23 mouse cellular contexts compared by ENCODE assay signal in genomic region chr2:154581421-154581820, GRCm38 (mm10). TPM values are rescaled to one million over a fixed set of nuclear protein-coding genes. Genes with fewer than 3 reads are reported as not detected.
DNase-seq lines count a peak whose midpoint lies in the region; ATAC-seq and TF ChIP-seq lines count a peak whose summit lies in the region.
"Had no signal": no experiment of that assay in that cellular context is flagged by ENCODE, and none has a peak within 500 bp of the region (broad histone marks: within the 10 kb centered on the region; RNA-seq: fewer than 3 reads in every experiment).

No protein-coding gene starts in this region.

- no peaks in the 10 kb centered on the region for H3K27me3 ChIP-seq in forebrain, postnatal 0 days (ENCODE audit: insufficient read depth, low read length)
- no peaks in the 10 kb centered on the region for H3K27me3 ChIP-seq in forebrain, embryonic 13.5 days
- no peaks in the 10 kb centered on the region for H3K27me3 ChIP-seq in midbrain, postnatal 0 days (ENCODE audit: insufficient read depth, low read length)
- no peaks in the 10 kb centered on the region for H3K27me3 ChIP-seq in midbrain, embryonic 13.5 days
- no peaks in the 10 kb centered on the region for H3K27me3 ChIP-seq in stomach, postnatal 0 days (ENCODE audit: control insufficient read depth, insufficient read depth, low read length)
- H3K27me3 ChIP-seq: embryonic facial prominence, embryonic 12.5 days; hindbrain, embryonic 12.5 days; liver, embryonic 15.5 days; midbrain, embryonic 12.5 days; neural tube, embryonic 15.5 days had no signal

- H3K4me3 ChIP-seq in forebrain, postnatal 0 days (ENCODE audit: low read depth, low read length), result no peak overlapping the region
- H3K4me3 ChIP-seq in forebrain, embryonic 13.5 days, result no peak overlapping the region
- H3K4me3 ChIP-seq in layer of hippocampus, adult 2 months, result no peak overlapping the region
- no peak overlapping the region for H3K4me3 ChIP-seq in midbrain, postnatal 0 days (ENCODE audit: low read depth, low read length)
- no peak overlapping the region for H3K4me3 ChIP-seq in midbrain, embryonic 13.5 days (replicated peaks)
- no peak overlapping the region for H3K4me3 ChIP-seq in stomach, postnatal 0 days (ENCODE audit: low read depth, low read length)
- H3K4me3 ChIP-seq: embryonic facial prominence, embryonic 12.5 days; hindbrain, embryonic 12.5 days; liver, embryonic 15.5 days; midbrain, embryonic 12.5 days; myocyte; neural tube, embryonic 15.5 days had no signal

- H3K27ac ChIP-seq in forebrain, postnatal 0 days (ENCODE audit: low read depth, low read length), result no peak overlapping the region
- no peak overlapping the region for H3K27ac ChIP-seq in forebrain, embryonic 13.5 days
- H3K27ac ChIP-seq in layer of hippocampus, adult 2 months, result no peak overlapping the region
- no peak overlapping the region for H3K27ac ChIP-seq in midbrain, postnatal 0 days (ENCODE audit: low read depth, low read length)
- H3K27ac ChIP-seq in midbrain, embryonic 13.5 days, result no peak overlapping the region
- no peak overlapping the region; the same call in 1 of the 2 replicates for H3K27ac ChIP-seq in stomach, postnatal 0 days (replicated peaks)
- H3K27ac ChIP-seq: embryonic facial prominence, embryonic 12.5 days; hindbrain, embryonic 12.5 days; liver, embryonic 15.5 days; midbrain, embryonic 12.5 days; neural tube, embryonic 15.5 days had no signal

- 97% methylated on average over 1 of the region's 1 CpGs for WGBS in forebrain, postnatal 0 days
- WGBS in forebrain, embryonic 13.5 days, result 91% methylated on average over 1 of the region's 1 CpGs
- 89% methylated on average over 1 of the region's 1 CpGs for WGBS in midbrain, postnatal 0 days
- WGBS in midbrain, embryonic 13.5 days, result 100% methylated on average over 1 of the region's 1 CpGs
- 79% methylated on average over 1 of the region's 1 CpGs for WGBS in stomach, postnatal 0 days

- no peak overlapping the region for H3K9ac ChIP-seq in forebrain, postnatal 0 days
- H3K9ac ChIP-seq in forebrain, embryonic 13.5 days, result no peak overlapping the region
- H3K9ac ChIP-seq in midbrain, postnatal 0 days (replicated peaks; ENCODE audit: low read length, poor library complexity, severe bottlenecking), result no peak overlapping the region
- no peak overlapping the region for H3K9ac ChIP-seq in midbrain, embryonic 13.5 days (replicated peaks)
- no peak overlapping the region for H3K9ac ChIP-seq in stomach, postnatal 0 days (ENCODE audit: low read length)
- H3K9ac ChIP-seq: embryonic facial prominence, embryonic 12.5 days; hindbrain, embryonic 12.5 days; liver, embryonic 15.5 days; midbrain, embryonic 12.5 days; neural tube, embryonic 15.5 days had no signal

- peaks cover 16% of the 10 kb centered on the region for H3K4me1 ChIP-seq in forebrain, postnatal 0 days (ENCODE audit: insufficient read depth)
- H3K4me1 ChIP-seq in forebrain, embryonic 13.5 days, result peaks cover 42% of the 10 kb centered on the region
- peaks cover 4% of the 10 kb centered on the region; the same call in 1 of the 2 replicates for H3K4me1 ChIP-seq in midbrain, postnatal 0 days (ENCODE audit: insufficient read depth, low read length)
- H3K4me1 ChIP-seq in midbrain, embryonic 13.5 days (replicated peaks), result peaks cover 44% of the 10 kb centered on the region
- no peaks in the 10 kb centered on the region for H3K4me1 ChIP-seq in stomach, postnatal 0 days (replicated peaks; ENCODE audit: control insufficient read depth, insufficient read depth)

- 0 out of 2 replicates have a peak, but pooled peaks have one; percentile 12 for TF ChIP-seq CTCF in forebrain, postnatal 0 days (IDR thresholded peaks at IDR 0.05; ENCODE audit: low read depth)
- peak; percentile 39 for TF ChIP-seq CTCF in layer of hippocampus, adult 2 months (conservative IDR thresholded peaks at IDR 0.05)
- TF ChIP-seq CTCF in midbrain, postnatal 0 days (IDR thresholded peaks at IDR 0.05), result peak; percentile 36
- peak; percentile 44 for TF ChIP-seq CTCF in stomach, postnatal 0 days (IDR thresholded peaks at IDR 0.05; ENCODE audit: low read depth)

- no peaks in the 10 kb centered on the region for H3K36me3 ChIP-seq in forebrain, postnatal 0 days (ENCODE audit: insufficient read depth)
- no peaks in the 10 kb centered on the region for H3K36me3 ChIP-seq in forebrain, embryonic 13.5 days (ENCODE audit: poor library complexity, severe bottlenecking)
- H3K36me3 ChIP-seq in midbrain, postnatal 0 days (ENCODE audit: insufficient read depth, low read length), result no peaks in the 10 kb centered on the region
- no peaks in the 10 kb centered on the region for H3K36me3 ChIP-seq in midbrain, embryonic 13.5 days
- no peaks in the 10 kb centered on the region for H3K36me3 ChIP-seq in stomach, postnatal 0 days (ENCODE audit: control insufficient read depth, insufficient read depth, low read length)
- H3K36me3 ChIP-seq: embryonic facial prominence, embryonic 12.5 days; hindbrain, embryonic 12.5 days had no signal

- no peaks in the 10 kb centered on the region for H3K9me3 ChIP-seq in forebrain, postnatal 0 days (ENCODE audit: low read length)
- H3K9me3 ChIP-seq in forebrain, embryonic 13.5 days (replicated peaks), result no peaks in the 10 kb centered on the region
- H3K9me3 ChIP-seq in midbrain, postnatal 0 days (ENCODE audit: low read length), result no peaks in the 10 kb centered on the region
- H3K9me3 ChIP-seq in midbrain, embryonic 13.5 days, result no peaks in the 10 kb centered on the region
- H3K9me3 ChIP-seq in stomach, postnatal 0 days (ENCODE audit: control insufficient read depth, low read length), result no peaks in the 10 kb centered on the region
- H3K9me3 ChIP-seq: embryonic facial prominence, embryonic 12.5 days; G1E; hindbrain, embryonic 12.5 days; liver, embryonic 15.5 days; neural tube, embryonic 15.5 days had no signal

- DNase-seq in forebrain, postnatal 0 days, result no peak
- no peak for DNase-seq in layer of hippocampus, adult 2 months (ENCODE audit: low spot score in 2 of 2)
- no peak for DNase-seq in layer of hippocampus, adult 18-20 months (ENCODE audit: low spot score in 2 of 2)
- no peak for DNase-seq in midbrain, postnatal 0 days (ENCODE audit: low spot score)
- no peak for DNase-seq in stomach, postnatal 0 days (ENCODE audit: low spot score)
- no peak for DNase-seq in spleen, adult 18-20 months
- DNase-seq: adrenal gland, adult 8-10 months; cerebellum, adult 8-10 months; heart, adult 18-20 months; kidney, adult 18-20 months; kidney, postnatal 4 days; left cerebral cortex, postnatal 4 days had no signal

- TF ChIP-seq EP300 in stomach, postnatal 0 days (optimal IDR thresholded peaks at IDR 0.05), result no peak

- ATAC-seq in forebrain, postnatal 0 days, result no peak
- no peak for ATAC-seq in forebrain, embryonic 13.5 days
- ATAC-seq in midbrain, postnatal 0 days (ENCODE audit: low FRiP score), result no peak
- no peak for ATAC-seq in midbrain, embryonic 13.5 days
- no peak for ATAC-seq in stomach, postnatal 0 days (ENCODE audit: low FRiP score, low TSS enrichment)

- no peak overlapping the region for H3K4me2 ChIP-seq in forebrain, postnatal 0 days (ENCODE audit: low read depth)
- no peak overlapping the region for H3K4me2 ChIP-seq in forebrain, embryonic 13.5 days
- no peak overlapping the region for H3K4me2 ChIP-seq in midbrain, postnatal 0 days (ENCODE audit: low read depth, low read length, poor library complexity, severe bottlenecking)
- no peak overlapping the region for H3K4me2 ChIP-seq in midbrain, embryonic 13.5 days (replicated peaks)
- H3K4me2 ChIP-seq in stomach, postnatal 0 days (replicated peaks; ENCODE audit: low read depth), result no peak overlapping the region
- H3K4me2 ChIP-seq: embryonic facial prominence, embryonic 12.5 days; hindbrain, embryonic 12.5 days; liver, embryonic 15.5 days; midbrain, embryonic 12.5 days; neural tube, embryonic 15.5 days had no signal

RNA-seq across cellular contexts. Expression of gene E2f1, which starts 11.7 kb away (rescaled TPM):
- 2.8 and 3.0 TPM in 2 replicates for total RNA-seq in forebrain, postnatal 0 days (2014; rRNA removed)
- polyA plus RNA-seq in forebrain, postnatal 0 days (2015; fragmentation: Nextera tagmentation; extraction: Ambion mirVana), result 4.7 and 4.9 TPM in 2 replicates
- 20.8 and 22.8 TPM in 2 replicates for polyA plus RNA-seq in forebrain, embryonic 13.5 days (2015; fragmentation: Nextera tagmentation; extraction: Ambion mirVana)
- total RNA-seq in layer of hippocampus, adult 2 months (2021), result 1 to 10 TPM; 5.4 to 5.7 TPM
- total RNA-seq in layer of hippocampus, adult 18-20 months (2021), result 1 to 10 TPM; 4.4 to 4.7 TPM
- total RNA-seq in midbrain, postnatal 0 days (2014; rRNA removed), result 2.0 and 2.3 TPM in 2 replicates
- polyA plus RNA-seq in midbrain, postnatal 0 days (2015; fragmentation: Nextera tagmentation; extraction: Ambion mirVana), result 2.1 and 2.3 TPM in 2 replicates
- polyA plus RNA-seq in midbrain, embryonic 13.5 days (2015; fragmentation: Nextera tagmentation; extraction: Ambion mirVana), result 13.6 and 15.2 TPM in 2 replicates
- 5.7 and 6.1 TPM in 2 replicates for polyA plus RNA-seq in stomach, postnatal 0 days (2015; fragmentation: Nextera tagmentation; extraction: Ambion mirVana)

RNA-seq across cellular contexts. Expression of gene Pxmp4, which starts 22.1 kb away (rescaled TPM):
- 13.2 and 15.0 TPM in 2 replicates for total RNA-seq in forebrain, postnatal 0 days (2014; rRNA removed)
- 16.6 and 17.9 TPM in 2 replicates for polyA plus RNA-seq in forebrain, postnatal 0 days (2015; fragmentation: Nextera tagmentation; extraction: Ambion mirVana)
- 10.7 and 13.0 TPM in 2 replicates for polyA plus RNA-seq in forebrain, embryonic 13.5 days (2015; fragmentation: Nextera tagmentation; extraction: Ambion mirVana)
- 10 to 100 TPM; 10.7 to 13.7 TPM for total RNA-seq in layer of hippocampus, adult 2 months (2021)
- total RNA-seq in layer of hippocampus, adult 18-20 months (2021), result 10 to 100 TPM in 1 of 2 experiments, 1 to 10 TPM in 1; 10.0 to 10.8 TPM
- total RNA-seq in midbrain, postnatal 0 days (2014; rRNA removed), result 16.1 and 21.6 TPM in 2 replicates
- 17.8 and 21.1 TPM in 2 replicates for polyA plus RNA-seq in midbrain, postnatal 0 days (2015; fragmentation: Nextera tagmentation; extraction: Ambion mirVana)
- polyA plus RNA-seq in midbrain, embryonic 13.5 days (2015; fragmentation: Nextera tagmentation; extraction: Ambion mirVana), result 12.3 and 13.4 TPM in 2 replicates
- 49.7 and 52.8 TPM in 2 replicates for polyA plus RNA-seq in stomach, postnatal 0 days (2015; fragmentation: Nextera tagmentation; extraction: Ambion mirVana)

RNA-seq across cellular contexts. Expression of gene Necab3, which starts 22.7 kb away (rescaled TPM):
- total RNA-seq in forebrain, postnatal 0 days (2014; rRNA removed), result 14.5 and 16.3 TPM in 2 replicates
- 14.7 and 17.2 TPM in 2 replicates for polyA plus RNA-seq in forebrain, postnatal 0 days (2015; fragmentation: Nextera tagmentation; extraction: Ambion mirVana)
- 19.8 and 25.4 TPM in 2 replicates for polyA plus RNA-seq in forebrain, embryonic 13.5 days (2015; fragmentation: Nextera tagmentation; extraction: Ambion mirVana)
- 10 to 100 TPM; 30.0 to 34.9 TPM for total RNA-seq in layer of hippocampus, adult 2 months (2021)
- total RNA-seq in layer of hippocampus, adult 18-20 months (2021), result 10 to 100 TPM; 20.9 to 26.5 TPM
- total RNA-seq in midbrain, postnatal 0 days (2014; rRNA removed), result 23.3 and 27.7 TPM in 2 replicates
- polyA plus RNA-seq in midbrain, postnatal 0 days (2015; fragmentation: Nextera tagmentation; extraction: Ambion mirVana), result 18.1 and 18.9 TPM in 2 replicates
- polyA plus RNA-seq in midbrain, embryonic 13.5 days (2015; fragmentation: Nextera tagmentation; extraction: Ambion mirVana), result 13.4 and 14.5 TPM in 2 replicates
- polyA plus RNA-seq in stomach, postnatal 0 days (2015; fragmentation: Nextera tagmentation; extraction: Ambion mirVana), result 0.50 and 0.70 TPM in 2 replicates

RNA-seq across cellular contexts. Expression of gene Actl10, which starts 29.8 kb away (rescaled TPM):
- 0.15 and 0.48 TPM in 2 replicates for total RNA-seq in forebrain, postnatal 0 days (2014; rRNA removed)
- polyA plus RNA-seq in forebrain, postnatal 0 days (2015; fragmentation: Nextera tagmentation; extraction: Ambion mirVana), result 0.13 TPM in 1 of 2 replicates, not detected in the other
- polyA plus RNA-seq in forebrain, embryonic 13.5 days (2015; fragmentation: Nextera tagmentation; extraction: Ambion mirVana), result 0.49 and 0.68 TPM in 2 replicates
- not detected for total RNA-seq in layer of hippocampus, adult 2 months (2021)
- total RNA-seq in layer of hippocampus, adult 18-20 months (2021), result not detected
- total RNA-seq in midbrain, postnatal 0 days (2014; rRNA removed), result not detected in 2 replicates
- polyA plus RNA-seq in midbrain, postnatal 0 days (2015; fragmentation: Nextera tagmentation; extraction: Ambion mirVana), result 0.11 and 0.16 TPM in 2 replicates
- 0.26 and 0.55 TPM in 2 replicates for polyA plus RNA-seq in midbrain, embryonic 13.5 days (2015; fragmentation: Nextera tagmentation; extraction: Ambion mirVana)
- not detected in 2 replicates for polyA plus RNA-seq in stomach, postnatal 0 days (2015; fragmentation: Nextera tagmentation; extraction: Ambion mirVana)
- total RNA-seq: common myeloid progenitor, adult 5-6 weeks; heart, adult 18-20 months; layer of hippocampus, postnatal 25 days had no signal
- polyA plus RNA-seq: G1E had no signal

RNA-seq across cellular contexts. Expression of gene Zfp341, which starts 31.7 kb away (rescaled TPM):
- 8.8 and 10.2 TPM in 2 replicates for total RNA-seq in forebrain, postnatal 0 days (2014; rRNA removed)
- polyA plus RNA-seq in forebrain, postnatal 0 days (2015; fragmentation: Nextera tagmentation; extraction: Ambion mirVana), result 1.3 and 1.4 TPM in 2 replicates
- 1.5 and 2.0 TPM in 2 replicates for polyA plus RNA-seq in forebrain, embryonic 13.5 days (2015; fragmentation: Nextera tagmentation; extraction: Ambion mirVana)
- 10 to 100 TPM in 1 of 2 experiments, 1 to 10 TPM in 1; 9.1 to 10.8 TPM for total RNA-seq in layer of hippocampus, adult 2 months (2021)
- total RNA-seq in layer of hippocampus, adult 18-20 months (2021), result 10 to 100 TPM in 1 of 2 experiments, 1 to 10 TPM in 1; 9.4 to 10.6 TPM
- 7.7 and 10.4 TPM in 2 replicates for total RNA-seq in midbrain, postnatal 0 days (2014; rRNA removed)
- polyA plus RNA-seq in midbrain, postnatal 0 days (2015; fragmentation: Nextera tagmentation; extraction: Ambion mirVana), result 1.2 and 1.5 TPM in 2 replicates
- polyA plus RNA-seq in midbrain, embryonic 13.5 days (2015; fragmentation: Nextera tagmentation; extraction: Ambion mirVana), result 2.0 and 2.1 TPM in 2 replicates
- polyA plus RNA-seq in stomach, postnatal 0 days (2015; fragmentation: Nextera tagmentation; extraction: Ambion mirVana), result 0.27 and 0.45 TPM in 2 replicates
